Mouse (Mus musculus): ENCODE data around the gene Basp1. TPM values are rescaled to one million over a fixed set of nuclear protein-coding genes. Genes with fewer than 3 reads are reported as not detected.

Gene Basp1
- total RNA-seq, 2 experiments from 2014 or later = 17.6 to 29.6 TPM

DNA sequence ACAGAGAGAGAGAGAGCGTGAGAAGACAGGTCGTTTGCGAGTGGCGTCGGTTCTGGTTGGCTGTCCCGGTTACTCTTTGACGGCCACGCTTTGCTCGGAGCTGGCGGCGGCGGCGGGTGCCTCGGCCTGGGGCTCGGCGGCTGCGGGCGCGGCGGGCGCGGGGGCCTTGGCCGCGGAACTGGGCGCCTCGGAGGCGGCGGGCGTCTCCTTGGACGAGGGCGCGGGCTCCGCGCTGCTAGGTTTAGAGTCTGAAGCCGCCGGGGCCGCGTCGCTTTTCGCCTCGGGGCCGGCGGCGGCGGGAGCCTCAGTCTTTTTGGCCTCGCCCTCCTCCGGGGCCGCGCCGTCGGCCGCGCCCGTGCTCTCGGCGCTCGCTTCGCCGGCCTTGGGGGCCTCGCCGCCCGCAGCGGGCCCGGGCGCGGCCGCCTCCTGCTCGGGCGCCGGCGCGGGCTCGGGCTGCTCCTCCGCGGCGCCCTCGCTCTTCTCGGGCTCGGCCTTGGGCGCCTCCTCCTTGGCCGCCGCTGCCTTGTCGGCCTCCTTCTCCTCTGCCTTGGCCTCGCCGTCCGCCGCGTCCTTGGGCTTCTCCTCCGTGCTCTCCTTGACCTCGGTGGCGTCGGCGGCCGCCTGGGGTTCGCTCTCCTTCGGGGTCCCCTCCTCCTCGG lies 49.3 kb downstream of the Basp1 start:
- peak; percentile 50 for DNase-seq

GRCm38 (mm10) chr15:25363636-25364035 lies 49.9 kb downstream of the Basp1 start:
- DNase-seq = no peak

GRCm38 (mm10) chr15:25360825-25361224 lies 52.7 kb downstream of the Basp1 start:
- DNase-seq = no peak

DNA sequence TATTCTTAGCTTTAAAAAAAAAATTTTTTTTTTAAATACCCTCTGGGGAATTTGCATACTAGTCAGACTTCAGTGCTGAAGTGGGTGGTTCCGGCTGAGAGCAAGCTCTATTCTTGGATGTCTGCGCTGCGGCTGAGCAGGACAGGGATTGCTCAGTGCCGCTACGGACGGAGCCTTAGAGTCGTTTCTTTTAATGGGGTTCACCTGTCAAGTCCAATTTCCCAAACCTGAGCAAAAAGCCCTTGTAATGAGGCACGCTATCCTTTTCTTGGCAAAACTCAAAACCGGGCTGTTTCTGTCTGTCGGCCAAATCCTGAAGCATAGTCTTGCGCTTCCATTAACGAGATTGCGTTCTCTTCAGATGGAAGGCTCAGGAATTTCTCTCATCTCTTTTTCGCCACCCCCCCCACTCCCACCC lies 54.9 kb downstream of the Basp1 start:
- DNase-seq = no peak

DNA sequence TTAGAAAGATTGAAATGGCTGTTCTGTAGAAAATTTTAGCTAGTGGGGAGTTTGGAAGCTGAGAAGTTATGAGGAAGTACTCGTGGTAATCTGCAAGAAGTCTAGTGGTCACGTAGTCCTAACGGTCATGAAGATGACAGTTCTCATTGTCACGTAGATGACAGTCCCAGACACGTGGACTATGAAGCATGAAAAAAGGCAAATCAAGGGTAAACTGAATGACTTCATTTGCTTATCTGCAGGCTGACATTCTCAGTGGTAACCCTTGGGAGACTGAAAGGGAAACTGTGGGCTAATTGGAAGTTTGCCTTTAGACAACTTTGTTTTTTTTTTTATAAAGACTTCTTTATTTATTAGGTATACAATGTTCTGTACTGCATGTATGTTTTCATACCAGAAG lies 58.2 kb downstream of the Basp1 start:
- no peak for DNase-seq

DNA sequence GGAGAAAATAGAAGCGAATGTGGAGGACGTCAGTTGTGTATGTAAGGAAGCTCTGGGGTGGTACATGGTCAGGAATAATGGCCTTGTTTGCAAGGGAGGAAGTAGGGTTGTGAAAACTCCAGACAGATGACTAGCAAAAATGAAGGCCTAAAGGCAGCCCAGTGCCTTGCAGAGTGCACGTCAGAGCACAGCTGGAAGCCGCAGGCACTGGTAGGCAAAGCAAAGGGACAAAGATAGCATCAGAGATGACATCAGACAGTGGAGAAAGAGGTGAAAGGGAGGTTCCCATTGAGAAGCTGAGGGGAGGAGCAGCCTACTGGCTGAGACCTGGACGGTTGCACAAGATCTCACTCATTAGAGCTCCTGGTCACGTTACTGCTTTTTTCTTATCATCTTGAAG lies 58.8 kb downstream of the Basp1 start:
- no peak for DNase-seq

DNA sequence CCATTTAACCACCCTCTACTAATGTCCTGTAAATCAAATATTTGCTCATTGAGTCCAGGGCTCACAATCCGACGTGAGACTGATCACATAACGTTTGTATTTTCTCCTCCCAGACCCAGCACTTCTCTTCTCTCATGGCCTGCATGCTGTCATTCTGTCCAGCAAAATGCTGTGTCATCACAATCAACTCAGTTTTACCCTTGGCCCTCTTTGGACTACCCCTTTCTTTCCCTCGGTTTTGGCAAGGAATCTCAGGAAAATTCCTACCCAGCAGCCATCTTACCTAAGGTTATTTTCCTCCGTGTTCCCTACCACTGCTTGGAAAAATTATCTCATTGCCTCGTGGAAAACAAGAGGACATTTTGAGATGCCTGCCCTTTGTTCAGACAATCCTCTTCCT lies 60.1 kb downstream of the Basp1 start:
- no peak for DNase-seq

GRCm38 (mm10) chr15:25343263-25343662 lies 70.3 kb downstream of the Basp1 start:
- DNase-seq = no peak

DNA sequence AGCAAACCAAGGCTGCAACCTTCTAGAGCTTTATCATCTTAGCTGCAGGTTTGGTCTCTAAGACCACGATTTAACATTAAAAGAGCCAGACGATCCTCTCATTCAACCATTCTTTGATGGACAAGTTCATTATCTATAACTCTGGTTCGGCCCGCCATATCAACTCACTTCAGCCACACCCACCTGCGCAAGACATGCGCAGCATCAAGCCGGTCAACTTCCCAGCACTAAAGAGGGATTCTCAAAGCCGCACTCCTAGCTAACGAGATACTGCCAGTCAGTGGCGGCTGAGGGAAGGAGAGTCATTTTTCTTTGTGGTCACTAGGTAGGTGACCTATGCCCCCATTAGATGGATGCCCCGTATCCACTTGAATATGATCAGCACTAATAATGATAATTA lies 78.3 kb downstream of the Basp1 start:
- no peak for DNase-seq

- no peak for DNase-seq
Observed at GRCm38 (mm10) chr15:25331877-25332445, 81.6 kb downstream of the Basp1 start.

DNA sequence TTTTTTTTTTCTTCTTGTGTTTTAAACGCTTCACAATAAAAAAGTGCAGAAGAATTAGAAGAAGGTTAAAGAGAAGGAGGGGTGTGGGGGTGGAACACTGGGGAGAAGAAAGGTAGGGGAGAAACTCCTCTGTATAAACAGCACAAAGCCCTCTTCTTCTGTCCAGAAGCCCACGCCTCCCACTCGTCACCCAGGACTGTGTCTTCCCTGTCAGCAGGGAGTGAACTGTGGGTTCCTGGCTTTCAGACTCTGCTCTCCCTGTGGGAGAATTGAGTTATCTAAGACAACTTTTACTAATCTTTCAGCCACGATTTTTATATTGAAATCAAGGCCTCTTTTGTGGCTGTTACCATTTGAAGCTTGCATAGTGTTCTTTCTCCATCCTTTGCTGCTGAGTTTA lies 82.6 kb downstream of the Basp1 start:
- no peak for DNase-seq

- no peak for DNase-seq
Observed at GRCm38 (mm10) chr15:25322601-25323000, 91.0 kb downstream of the Basp1 start.

DNA sequence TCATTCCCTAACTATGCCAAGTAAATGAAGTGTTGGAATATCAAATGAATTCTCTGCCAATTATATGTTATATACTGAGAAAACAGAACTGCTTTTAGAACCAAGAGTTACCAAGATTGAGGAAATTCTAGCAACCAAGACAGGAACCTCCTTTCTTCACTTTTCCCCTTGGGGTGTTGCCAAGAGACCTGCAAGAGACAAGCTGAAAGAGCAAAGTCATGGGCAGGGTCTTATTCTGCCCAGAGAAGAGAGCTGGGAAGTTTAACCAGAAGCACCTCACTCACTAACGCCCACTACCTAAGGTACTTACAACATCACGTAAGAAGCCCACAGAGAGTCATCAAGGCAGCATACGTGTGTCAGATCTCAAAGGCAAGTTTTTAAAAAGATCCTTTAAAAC lies 91.5 kb downstream of the Basp1 start:
- no peak for DNase-seq

- no peak for DNase-seq
Observed at GRCm38 (mm10) chr15:25321636-25322035, 91.9 kb downstream of the Basp1 start.

- no peak for DNase-seq
Observed at GRCm38 (mm10) chr15:25314471-25314870, 99.1 kb downstream of the Basp1 start.

Other genes with a start within 250 kb of the Basp1 start
- 10 to 100 TPM; 80.4 to 82.5 TPM for gene Myo10, start 208.8 kb upstream of the Basp1 start, total RNA-seq (2021)